Mouse (Mus musculus): ENCODE data around the gene Tubb4b. TPM values are rescaled to one million over a fixed set of nuclear protein-coding genes. Genes with fewer than 3 reads are reported as not detected.

Gene Tubb4b
- polyA plus RNA-seq, 1 experiment, result 2,638 TPM

- peak overlapping the region; percentile 47 for H3K4me3 ChIP-seq (ENCODE audit: control insufficient read depth, low read depth, low read length)
- no peaks in the 10 kb centered on the region for H3K27me3 ChIP-seq (ENCODE audit: control insufficient read depth, insufficient read depth, low read length)
- H3K4me1 ChIP-seq (ENCODE audit: control insufficient read depth, insufficient read depth, low read length), result peaks cover 24% of the 10 kb centered on the region
- H3K27ac ChIP-seq (ENCODE audit: control insufficient read depth, insufficient read depth, low read depth, low read length), result no peak overlapping the region
- TF ChIP-seq POLR2A (IDR thresholded peaks at IDR 0.05; ENCODE audit: control insufficient read depth, low read depth, low read length) (no peak), CTCF (IDR thresholded peaks at IDR 0.05; ENCODE audit: control insufficient read depth, insufficient read depth, insufficient replicate concordance, low read depth, low read length) (no peak)
- H3K36me3 ChIP-seq (ENCODE audit: control insufficient read depth, insufficient read depth, low read length), result no peaks in the 10 kb centered on the region; the same call in 1 of the 2 replicates
Measured at GRCm38 (mm10) chr2:25265897-25266656, 41.6 kb upstream of the Tubb4b start.

GRCm38 (mm10) chr2:25264851-25265250 is 40.3 kb upstream of the Tubb4b start:
- Histone ChIP-seq H3K4me1 (ENCODE audit: control insufficient read depth, insufficient read depth, low read length) (peaks cover 24% of the 10 kb centered on the region), H3K4me3 (ENCODE audit: control insufficient read depth, low read depth, low read length) (peak overlapping the region; percentile 91), H3K27me3 (ENCODE audit: control insufficient read depth, insufficient read depth, low read length) (no peaks in the 10 kb centered on the region), H3K36me3 (ENCODE audit: control insufficient read depth, insufficient read depth, low read length) (no peaks in the 10 kb centered on the region; the same call in 1 of the 2 replicates), H3K27ac (ENCODE audit: control insufficient read depth, insufficient read depth, low read depth, low read length) (no peak overlapping the region)
- TF ChIP-seq CTCF (IDR thresholded peaks at IDR 0.05; ENCODE audit: control insufficient read depth, insufficient read depth, insufficient replicate concordance, low read depth, low read length) (no peak), POLR2A (IDR thresholded peaks at IDR 0.05; ENCODE audit: control insufficient read depth, low read depth, low read length) (no peak)

- Histone ChIP-seq H3K27me3 (ENCODE audit: control insufficient read depth, insufficient read depth, low read length) (no peaks in the 10 kb centered on the region), H3K36me3 (ENCODE audit: control insufficient read depth, insufficient read depth, low read length) (no peaks in the 10 kb centered on the region; the same call in 1 of the 2 replicates), H3K4me1 (ENCODE audit: control insufficient read depth, insufficient read depth, low read length) (peaks cover 24% of the 10 kb centered on the region), H3K4me3 (ENCODE audit: control insufficient read depth, low read depth, low read length) (peak overlapping the region; percentile 91), H3K27ac (ENCODE audit: control insufficient read depth, insufficient read depth, low read depth, low read length) (peak overlapping the region; percentile 41; the same call in 1 of the 2 replicates)
- TF ChIP-seq POLR2A (IDR thresholded peaks at IDR 0.05; ENCODE audit: control insufficient read depth, low read depth, low read length), result no peak
- TF ChIP-seq CTCF (IDR thresholded peaks at IDR 0.05; ENCODE audit: control insufficient read depth, insufficient read depth, insufficient replicate concordance, low read depth, low read length), result no peak
Measured at GRCm38 (mm10) chr2:25264286-25264660, 39.8 kb upstream of the Tubb4b start.

- TF ChIP-seq CTCF (IDR thresholded peaks at IDR 0.05; ENCODE audit: control insufficient read depth, insufficient read depth, insufficient replicate concordance, low read depth, low read length) (no peak), POLR2A (IDR thresholded peaks at IDR 0.05; ENCODE audit: control insufficient read depth, low read depth, low read length) (no peak)
- no peaks in the 10 kb centered on the region; the same call in 1 of the 2 replicates for H3K36me3 ChIP-seq (ENCODE audit: control insufficient read depth, insufficient read depth, low read length)
- no peaks in the 10 kb centered on the region for H3K27me3 ChIP-seq (ENCODE audit: control insufficient read depth, insufficient read depth, low read length)
- peaks cover 24% of the 10 kb centered on the region for H3K4me1 ChIP-seq (ENCODE audit: control insufficient read depth, insufficient read depth, low read length)
- H3K27ac ChIP-seq (ENCODE audit: control insufficient read depth, insufficient read depth, low read depth, low read length), result peak overlapping the region; percentile 51
- peak overlapping the region; percentile 91 for H3K4me3 ChIP-seq (ENCODE audit: control insufficient read depth, low read depth, low read length)
Measured at GRCm38 (mm10) chr2:25263623-25264285, 39.3 kb upstream of the Tubb4b start.

- Histone ChIP-seq H3K27ac (ENCODE audit: control insufficient read depth, insufficient read depth, low read depth, low read length) (peak overlapping the region; percentile 51), H3K36me3 (ENCODE audit: control insufficient read depth, insufficient read depth, low read length) (no peaks in the 10 kb centered on the region; the same call in 1 of the 2 replicates), H3K4me3 (ENCODE audit: control insufficient read depth, low read depth, low read length) (peak overlapping the region; percentile 91), H3K4me1 (ENCODE audit: control insufficient read depth, insufficient read depth, low read length) (peaks cover 24% of the 10 kb centered on the region), H3K27me3 (ENCODE audit: control insufficient read depth, insufficient read depth, low read length) (no peaks in the 10 kb centered on the region)
- no peak for TF ChIP-seq CTCF (IDR thresholded peaks at IDR 0.05; ENCODE audit: control insufficient read depth, insufficient read depth, insufficient replicate concordance, low read depth, low read length)
- no peak; the same call in 1 of the 2 replicates for TF ChIP-seq POLR2A (IDR thresholded peaks at IDR 0.05; ENCODE audit: control insufficient read depth, low read depth, low read length)
Measured at GRCm38 (mm10) chr2:25262795-25263622, 38.5 kb upstream of the Tubb4b start.

- peaks cover 24% of the 10 kb centered on the region for H3K4me1 ChIP-seq (ENCODE audit: control insufficient read depth, insufficient read depth, low read length)
Measured at GRCm38 (mm10) chr2:25262291-25262767, 37.8 kb upstream of the Tubb4b start, which contains the start of gene Tprn. Tprn (plus strand) TSS chr2:25262618.

More at GRCm38 (mm10) chr2:25262291-25262767, 37.8 kb upstream of the Tubb4b start, which contains the start of gene Tprn:
- TF ChIP-seq CTCF (IDR thresholded peaks at IDR 0.05; ENCODE audit: control insufficient read depth, insufficient read depth, insufficient replicate concordance, low read depth, low read length), result no peak
- TF ChIP-seq POLR2A (IDR thresholded peaks at IDR 0.05; ENCODE audit: control insufficient read depth, low read depth, low read length), result peak; percentile 72; the same call in 1 of the 2 replicates
- H3K36me3 ChIP-seq (ENCODE audit: control insufficient read depth, insufficient read depth, low read length), result no peaks in the 10 kb centered on the region; the same call in 1 of the 2 replicates
- peak within 1 kb of the TSS; percentile 91 for H3K4me3 ChIP-seq (ENCODE audit: control insufficient read depth, low read depth, low read length)
- H3K27me3 ChIP-seq (ENCODE audit: control insufficient read depth, insufficient read depth, low read length), result no peaks in the 10 kb centered on the region
- H3K27ac ChIP-seq (ENCODE audit: control insufficient read depth, insufficient read depth, low read depth, low read length), result peak within 1 kb of the TSS; percentile 83

Data from testis, adult 2 months (tissue).